Mouse (Mus musculus) erythroblast, adult 5-6 weeks (primary cell): ENCODE data around the gene Cx3cr1. TPM values are rescaled to one million over a fixed set of nuclear protein-coding genes. Genes with fewer than 3 reads are reported as not detected.

ENCODE experiments used
- ATAC-seq: replicated peaks from 2 replicates; pipeline ENCODE4 v1.8.0; 2016; ENCODE audit warnings: moderate number of reproducible peaks, mild to moderate bottlenecking, moderate TSS enrichment, inconsistent platforms; ENCODE audit not compliant: poor library complexity, low FRiP score, severe bottlenecking
- total RNA-seq, 2 experiments: library from RNA; stranded (forward) in 1 of 2; stranded (reverse) in 1 of 2; fragments of 150-400 nt in 1 of 2; fragments of 200-764, 138-1000 nt in 1 of 2; gene quantifications; 2 replicates each; pipeline versions ENCODE4 v1.2.3 to v1.2.4; 2015 to 2017; ENCODE audit warnings: low replicate concordance in 2 of 2

Cx3cr1 gene
- total RNA-seq, 2 experiments from 2014 or later = 6.7 to 13.7 TPM

- ATAC-seq = no peak
These were observed 13.6 kb upstream of the Cx3cr1 start for GRCm38 (mm10) chr9:120083158-120083894.

GRCm38 (mm10) chr9:120082691-120083090 is 13.0 kb upstream of the Cx3cr1 start:
- ATAC-seq = no peak

GRCm38 (mm10) chr9:120081967-120082366 is 12.3 kb upstream of the Cx3cr1 start:
- no peak for ATAC-seq

- ATAC-seq = peak; percentile 50; the same call in 1 of the 2 replicates
These were observed 11.6 kb upstream of the Cx3cr1 start for GRCm38 (mm10) chr9:120081247-120081646.

- no peak for ATAC-seq
These were observed 10.9 kb upstream of the Cx3cr1 start for GRCm38 (mm10) chr9:120080546-120081108.

- ATAC-seq = no peak
These were observed 10.2 kb upstream of the Cx3cr1 start for GRCm38 (mm10) chr9:120079901-120080300.

GRCm38 (mm10) chr9:120078241-120078640 is 8.6 kb upstream of the Cx3cr1 start:
- no peak for ATAC-seq

- ATAC-seq = no peak
These were observed 4.8 kb upstream of the Cx3cr1 start for GRCm38 (mm10) chr9:120074516-120074915.

- ATAC-seq = peak; percentile 79
These were observed 3.5 kb upstream of the Cx3cr1 start for GRCm38 (mm10) chr9:120073169-120073568.

GRCm38 (mm10) chr9:120071251-120071650 is 1.6 kb upstream of the Cx3cr1 start:
- ATAC-seq = no peak

- no peak for ATAC-seq
These were observed 1.6 kb downstream of the Cx3cr1 start for GRCm38 (mm10) chr9:120068047-120068446.

GRCm38 (mm10) chr9:120067609-120068008 is 2.1 kb downstream of the Cx3cr1 start:
- no peak for ATAC-seq

GRCm38 (mm10) chr9:120064317-120064716 is 5.4 kb downstream of the Cx3cr1 start:
- ATAC-seq = no peak

GRCm38 (mm10) chr9:120058730-120059129 is 10.9 kb downstream of the Cx3cr1 start:
- ATAC-seq = no peak

GRCm38 (mm10) chr9:120056201-120056600 is 13.5 kb downstream of the Cx3cr1 start:
- ATAC-seq = no peak

GRCm38 (mm10) chr9:120054545-120055277 is 15.0 kb downstream of the Cx3cr1 start:
- no peak for ATAC-seq

GRCm38 (mm10) chr9:120049407-120049806 is 20.3 kb downstream of the Cx3cr1 start:
- no peak for ATAC-seq

GRCm38 (mm10) chr9:120048495-120048894 is 21.2 kb downstream of the Cx3cr1 start:
- no peak for ATAC-seq

GRCm38 (mm10) chr9:120043115-120043514 is 26.6 kb downstream of the Cx3cr1 start:
- no peak for ATAC-seq

- no peak for ATAC-seq
These were observed 32.3 kb downstream of the Cx3cr1 start for GRCm38 (mm10) chr9:120037414-120037813.

GRCm38 (mm10) chr9:120034375-120034774 is 35.3 kb downstream of the Cx3cr1 start:
- ATAC-seq = no peak
